Mouse (Mus musculus) heart, postnatal 0 days (tissue): Measurements from ENCODE around the gene Efhd1.

ENCODE experiments used
- CTCF ChIP-seq: IDR thresholded peaks from 2 replicates; pipeline ENCODE4 v1.5.1; 2016; ENCODE audit warnings: antibody characterized with exemption, control low read depth, low read depth
- EP300 ChIP-seq: IDR thresholded peaks from 2 replicates; pipeline ENCODE4 v1.6.1; 2016; ENCODE audit warnings: antibody characterized with exemption, low read depth

GRCm38 (mm10) chr1:87315894-87316293, 51.7 kb downstream of the Efhd1 start:
- no peak for TF ChIP-seq EP300
- no peak for TF ChIP-seq CTCF
